Mouse (Mus musculus) brain, adult 2 months (tissue): Measurements from ENCODE around the gene Hey2.

Source experiments
- DNase-seq: peaks from one replicate; pipeline ENCODE4 v3.0.0; 2011; ENCODE audit warnings: low read depth, low spot score

Hey2 gene

GRCm38 (mm10) chr10:30842643-30843437, at the start of gene Hey2:
Gene Hey2 (minus strand): TSS chr10:30842801.
- DNase-seq = peak; percentile 98

- no peak for DNase-seq
Observed at GRCm38 (mm10) chr10:30883085-30883760, 40.6 kb upstream of the Hey2 start.

- DNase-seq = no peak
Observed at GRCm38 (mm10) chr10:30881109-30881508, 38.5 kb upstream of the Hey2 start.

GRCm38 (mm10) chr10:30845101-30845825, 2.7 kb upstream of the Hey2 start:
- no peak for DNase-seq

GRCm38 (mm10) chr10:30844191-30845010, 1.8 kb upstream of the Hey2 start:
- no peak for DNase-seq

GRCm38 (mm10) chr10:30843438-30844190, 1.0 kb upstream of the Hey2 start:
- DNase-seq = peak; percentile 43

GRCm38 (mm10) chr10:30842228-30842627, 373 bp downstream of the Hey2 start:
- DNase-seq = no peak

GRCm38 (mm10) chr10:30840824-30841223, 1.8 kb downstream of the Hey2 start:
- DNase-seq = no peak

GRCm38 (mm10) chr10:30838188-30838587, 4.4 kb downstream of the Hey2 start:
- DNase-seq = no peak

GRCm38 (mm10) chr10:30825049-30825448, 17.6 kb downstream of the Hey2 start:
- peak; percentile 71 for DNase-seq

GRCm38 (mm10) chr10:30810967-30811293, 31.7 kb downstream of the Hey2 start:
- DNase-seq = peak; percentile 96

GRCm38 (mm10) chr10:30810247-30810966, 32.2 kb downstream of the Hey2 start:
- DNase-seq = peak; percentile 78

GRCm38 (mm10) chr10:30803587-30804253, 38.9 kb downstream of the Hey2 start:
- peak; percentile 76 for DNase-seq

- DNase-seq = peak; percentile 93
Observed at GRCm38 (mm10) chr10:30802681-30803586, 39.7 kb downstream of the Hey2 start, which contains the start of gene Ncoa7. Gene Ncoa7 (minus strand): TSS chr10:30803326.

GRCm38 (mm10) chr10:30802033-30802432, 40.6 kb downstream of the Hey2 start:
- peak; percentile 89 for DNase-seq

- DNase-seq = no peak
Observed at GRCm38 (mm10) chr10:30799713-30800450, 42.7 kb downstream of the Hey2 start.

GRCm38 (mm10) chr10:30796469-30797261, 45.9 kb downstream of the Hey2 start:
- DNase-seq = no peak
